ENCODE assay signal across 35 mouse cellular contexts in the genomic region with DNA sequence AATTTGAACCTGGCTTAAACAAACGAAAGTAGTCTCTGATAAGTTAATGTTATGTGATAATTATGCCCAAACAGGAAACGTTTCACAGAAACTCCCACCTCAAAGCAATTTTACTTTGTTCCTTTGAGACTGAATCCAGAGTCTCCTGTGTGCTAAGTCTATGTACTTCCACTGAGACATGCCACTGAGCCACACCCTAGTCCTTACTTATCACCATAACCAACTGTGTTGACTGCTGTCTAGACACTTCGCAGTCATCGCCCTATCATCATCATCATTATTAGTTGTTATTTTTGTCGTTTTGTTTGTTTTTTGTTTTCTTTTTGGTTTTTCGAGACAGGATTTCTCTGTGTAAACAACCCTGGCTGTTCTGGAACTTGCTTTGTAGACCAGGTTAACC. TPM values are rescaled to one million over a fixed set of nuclear protein-coding genes. Genes with fewer than 3 reads are reported as not detected.
DNase-seq lines count a peak whose midpoint lies in the region; ATAC-seq and TF ChIP-seq lines count a peak whose summit lies in the region.
"Had no signal": no experiment of that assay in that cellular context is flagged by ENCODE, and none has a peak within 500 bp of the region (broad histone marks: within the 10 kb centered on the region; RNA-seq: fewer than 3 reads in every experiment).

No protein-coding gene starts in this region.

- H3K9ac ChIP-seq in liver, embryonic 11.5 days (ENCODE audit: low read depth, low read length), result no peak overlapping the region
- no peak overlapping the region for H3K9ac ChIP-seq in liver, embryonic 14.5 days (replicated peaks)
- H3K9ac ChIP-seq: embryonic facial prominence, embryonic 12.5 days; embryonic facial prominence, embryonic 15.5 days; forebrain, embryonic 13.5 days; hindbrain, embryonic 13.5 days had no signal

- 56% methylated on average over 6 of the region's 6 CpGs for WGBS in liver, embryonic 11.5 days
- 16% methylated on average over 6 of the region's 6 CpGs for WGBS in liver, embryonic 14.5 days (ENCODE audit: insufficient replicate concordance)

- TF ChIP-seq CTCF in liver, embryonic 14.5 days (IDR thresholded peaks at IDR 0.05; ENCODE audit: low read depth), result no peak

- no peak overlapping the region for H3K27ac ChIP-seq in liver, embryonic 11.5 days (ENCODE audit: low read depth, low read length)
- no peak overlapping the region for H3K27ac ChIP-seq in liver, embryonic 14.5 days
- H3K27ac ChIP-seq: embryonic facial prominence, embryonic 12.5 days; embryonic facial prominence, embryonic 15.5 days; forebrain, embryonic 10.5 days; forebrain, embryonic 13.5 days; heart, adult 2 months; heart, embryonic 10.5 days; hindbrain, embryonic 13.5 days had no signal

- H3K27me3 ChIP-seq in liver, embryonic 11.5 days (replicated peaks; ENCODE audit: control insufficient read depth, insufficient read depth, low read length), result no peaks in the 10 kb centered on the region
- H3K27me3 ChIP-seq in liver, embryonic 14.5 days (ENCODE audit: control insufficient read depth, insufficient read depth, low read length), result no peaks in the 10 kb centered on the region
- H3K27me3 ChIP-seq: CH12.LX; embryonic facial prominence, embryonic 12.5 days; embryonic facial prominence, embryonic 15.5 days; forebrain, embryonic 13.5 days; hindbrain, embryonic 13.5 days had no signal

- no peak overlapping the region for H3K4me3 ChIP-seq in liver, embryonic 11.5 days (ENCODE audit: low read depth, low read length)
- no peak overlapping the region for H3K4me3 ChIP-seq in liver, embryonic 14.5 days (ENCODE audit: insufficient read depth in 1 of 2, low read depth in 2 of 2, low read length in 2 of 2)
- H3K4me3 ChIP-seq: embryonic facial prominence, embryonic 12.5 days; embryonic facial prominence, embryonic 15.5 days; erythroblast, embryonic 14.5 days; forebrain, embryonic 10.5 days; forebrain, embryonic 13.5 days; heart, adult 2 months; heart, embryonic 10.5 days; hindbrain, embryonic 13.5 days had no signal

- no peaks in the 10 kb centered on the region for H3K9me3 ChIP-seq in liver, embryonic 11.5 days (ENCODE audit: control insufficient read depth, low read length)
- H3K9me3 ChIP-seq in liver, embryonic 14.5 days (ENCODE audit: control insufficient read depth, low read length), result no peaks in the 10 kb centered on the region
- H3K9me3 ChIP-seq: embryonic facial prominence, embryonic 12.5 days; embryonic facial prominence, embryonic 15.5 days; forebrain, embryonic 10.5 days; forebrain, embryonic 13.5 days; G1E; heart, embryonic 10.5 days; hindbrain, embryonic 13.5 days had no signal

- H3K4me1 ChIP-seq in liver, embryonic 11.5 days (replicated peaks; ENCODE audit: control insufficient read depth, insufficient read depth, low read length), result peaks cover 8% of the 10 kb centered on the region
- peaks cover 12% of the 10 kb centered on the region in 2 experiments for H3K4me1 ChIP-seq in liver, embryonic 14.5 days (replicated peaks; ENCODE audit: control insufficient read depth in 2 of 2, insufficient read depth in 2 of 2, low read length in 1 of 2)

- no peak; the same call in 1 of the 2 replicates for ATAC-seq in liver, embryonic 11.5 days (replicated peaks; ENCODE audit: low FRiP score)
- ATAC-seq in erythroid progenitor cell, adult 5-6 weeks (replicated peaks; ENCODE audit: low FRiP score, poor library complexity, severe bottlenecking), result peak; percentile 68
- no peak for ATAC-seq in liver, embryonic 14.5 days (ENCODE audit: insufficient read depth)
- peak; percentile 56 for ATAC-seq in megakaryocyte-erythroid progenitor cell, adult 5-6 weeks (replicated peaks; ENCODE audit: low FRiP score, low TSS enrichment, poor library complexity, severe bottlenecking)
- no peak for ATAC-seq in CD4-positive, CD25-positive, alpha-beta regulatory T cell, adult 4 months
- ATAC-seq: forebrain, embryonic 13.5 days; forebrain, embryonic 16.5 days; hindbrain, embryonic 16.5 days had no signal

- DNase-seq in liver, result peak; percentile 28
- DNase-seq in liver, embryonic 11.5 days (ENCODE audit: low spot score), result no peak
- DNase-seq in liver, embryonic 14.5 days (ENCODE audit: low read depth in 3 of 3, low spot score in 3 of 3), result no peak
- no peak for DNase-seq in urinary bladder, postnatal 14 days (ENCODE audit: low spot score)
- DNase-seq in spleen, adult 18-20 months, result no peak
- DNase-seq: adrenal gland, adult 2 months; adrenal gland, postnatal 14 days; cerebellum, adult 11 months; cerebellum, adult 2 months; cerebellum, adult 9-11 months; cerebellum, postnatal 25 days; gastrocnemius, postnatal 10 days; gastrocnemius, postnatal 36 days; heart, adult 2 months had no signal

- H3K4me2 ChIP-seq in liver, embryonic 11.5 days, result no peak overlapping the region
- H3K4me2 ChIP-seq in liver, embryonic 14.5 days (ENCODE audit: low read depth), result peak overlapping the region; percentile 3; the same call in 1 of the 2 replicates
- H3K4me2 ChIP-seq: embryonic facial prominence, embryonic 12.5 days; embryonic facial prominence, embryonic 15.5 days; forebrain, embryonic 13.5 days; hindbrain, embryonic 13.5 days had no signal

- no peak for TF ChIP-seq EP300 in liver, embryonic 14.5 days (IDR thresholded peaks at IDR 0.05; ENCODE audit: low read depth)

- no peaks in the 10 kb centered on the region for H3K36me3 ChIP-seq in liver, embryonic 11.5 days (ENCODE audit: control insufficient read depth, insufficient read depth, low read length)
- H3K36me3 ChIP-seq in liver, embryonic 14.5 days (replicated peaks; ENCODE audit: control insufficient read depth, insufficient read depth, low read depth), result no peaks in the 10 kb centered on the region
- H3K36me3 ChIP-seq: embryonic facial prominence, embryonic 12.5 days; embryonic facial prominence, embryonic 15.5 days; forebrain, embryonic 10.5 days; G1E; heart, embryonic 10.5 days; hindbrain, embryonic 13.5 days had no signal

RNA-seq across cellular contexts. Expression of gene Dgke, which starts 2.3 kb away (rescaled TPM):
- polyA plus RNA-seq in liver, embryonic 11.5 days (2014; fragmentation: Nextera tagmentation; extraction: Ambion mirVana), result 1.8 and 1.9 TPM in 2 replicates
- total RNA-seq in erythroid progenitor cell, adult 5-6 weeks (2015; ENCODE audit: low replicate concordance), result 0.72 and 0.84 TPM in 2 replicates
- 1.8 and 2.2 TPM in 2 replicates for total RNA-seq in erythroid progenitor cell, adult 5-6 weeks (2017; ENCODE audit: low replicate concordance)
- 0.55 and 0.63 TPM in 2 replicates for polyA plus RNA-seq in liver, embryonic 14.5 days (2012; rRNA removed)
- polyA plus RNA-seq in liver, embryonic 14.5 days (2014; fragmentation: Nextera tagmentation; extraction: Ambion mirVana), result 0.37 and 0.39 TPM in 2 replicates
- 5.8 and 6.9 TPM in 2 replicates for total RNA-seq in megakaryocyte-erythroid progenitor cell, adult 5-6 weeks (2014; fragmentation: Nextera tagmentation)
- total RNA-seq in megakaryocyte-erythroid progenitor cell, adult 5-6 weeks (2017), result 5.4 and 6.2 TPM in 2 replicates
- 1 to 10 TPM; 4.6 to 7.3 TPM for polyA plus RNA-seq in CD4-positive, CD25-positive, alpha-beta regulatory T cell, adult 4 months (2017; shearing (Covaris generic))
- polyA plus RNA-seq: erythroblast, embryonic 14.5 days had no signal

RNA-seq across cellular contexts. Expression of gene Gm525, which starts 9.3 kb away (rescaled TPM):
- polyA plus RNA-seq in liver, embryonic 11.5 days (2014; fragmentation: Nextera tagmentation; extraction: Ambion mirVana), result not detected in 2 replicates
- not detected in 2 replicates for total RNA-seq in erythroid progenitor cell, adult 5-6 weeks (2015; ENCODE audit: low replicate concordance)
- total RNA-seq in erythroid progenitor cell, adult 5-6 weeks (2017; ENCODE audit: low replicate concordance), result not detected in 2 replicates
- polyA plus RNA-seq in liver, embryonic 14.5 days (2012; rRNA removed), result not detected in 2 replicates
- not detected in 2 replicates for polyA plus RNA-seq in liver, embryonic 14.5 days (2014; fragmentation: Nextera tagmentation; extraction: Ambion mirVana)
- total RNA-seq in megakaryocyte-erythroid progenitor cell, adult 5-6 weeks (2014; fragmentation: Nextera tagmentation), result not detected in 2 replicates
- total RNA-seq in megakaryocyte-erythroid progenitor cell, adult 5-6 weeks (2017), result not detected in 2 replicates
- polyA plus RNA-seq in CD4-positive, CD25-positive, alpha-beta regulatory T cell, adult 4 months (2017; shearing (Covaris generic)), result not detected
- total RNA-seq: adrenal gland, adult 2 months; adrenal gland, postnatal 14 days; common myeloid progenitor, adult 5-6 weeks; G1E; gastrocnemius, adult 18-20 months; gastrocnemius, postnatal 10 days; gastrocnemius, postnatal 36 days; granulocyte monocyte progenitor cell, adult 5-6 weeks; heart, adult 2 months; heart, postnatal 25 days; hematopoietic stem cell, adult 5-6 weeks had no signal
- polyA plus RNA-seq: erythroblast, embryonic 14.5 days; forebrain, embryonic 10.5 days; forebrain, embryonic 13.5 days; forebrain, embryonic 16.5 days; G1E; heart, embryonic 10.5 days; heart, embryonic 14.5 days; heart, postnatal 0 days; hindbrain, embryonic 13.5 days; hindbrain, embryonic 16.5 days had no signal

Comparison
In these comparisons a context has a peak if more than half of its experiments do, and no peak if none do; other contexts are left out.
1. ATAC-seq: peak in erythroid progenitor cell, adult 5-6 weeks (single experiment) and megakaryocyte-erythroid progenitor cell, adult 5-6 weeks (single experiment); none in liver, embryonic 11.5 days (single experiment), liver, embryonic 14.5 days (single experiment) and CD4-positive, CD25-positive, alpha-beta regulatory T cell, adult 4 months (single experiment).